ENCODE assay signal across 11 mouse cellular contexts in genomic region chr16:68614041-68614440, GRCm38 (mm10).
DNase-seq lines count a peak whose midpoint lies in the region; ATAC-seq lines count a peak whose summit lies in the region.
"Had no signal": no experiment of that assay in that cellular context is flagged by ENCODE, and none has a peak within 500 bp of the region (broad histone marks: within the 10 kb centered on the region; RNA-seq: fewer than 3 reads in every experiment).

No protein-coding gene starts in this region.

- peak; percentile 44 for DNase-seq in hindbrain, embryonic 11.5 days (ENCODE audit: low spot score)
- DNase-seq in neural tube, embryonic 11.5 days (ENCODE audit: low spot score), result no peak
- peak; percentile 63 for DNase-seq in embryo, embryonic 10.5 days (ENCODE audit: low spot score)
- DNase-seq: right cerebral cortex, postnatal 4 days; thymus, adult 2 months had no signal

- ATAC-seq in hindbrain, embryonic 11.5 days (ENCODE audit: low FRiP score), result no peak
- ATAC-seq in hindbrain, embryonic 16.5 days, result no peak
- ATAC-seq in neural tube, embryonic 11.5 days (ENCODE audit: insufficient read depth, low FRiP score, low TSS enrichment), result peak; percentile 35; the same call in 1 of the 2 replicates
- ATAC-seq in neural tube, embryonic 15.5 days (ENCODE audit: low FRiP score), result no peak
- ATAC-seq in megakaryocyte-erythroid progenitor cell, adult 5-6 weeks (replicated peaks; ENCODE audit: low FRiP score, low TSS enrichment, poor library complexity, severe bottlenecking), result no peak
- no peak for ATAC-seq in kidney, embryonic 15.5 days (replicated peaks; ENCODE audit: low FRiP score)

- H3K4me1 ChIP-seq in hindbrain, embryonic 11.5 days (replicated peaks; ENCODE audit: control insufficient read depth, insufficient read depth, low read length), result no peaks in the 10 kb centered on the region
- H3K4me1 ChIP-seq in hindbrain, embryonic 16.5 days (ENCODE audit: control insufficient read depth, insufficient read depth, low read depth, low read length), result no peaks in the 10 kb centered on the region
- H3K4me1 ChIP-seq in neural tube, embryonic 11.5 days (ENCODE audit: control insufficient read depth, insufficient read depth, low read length), result no peaks in the 10 kb centered on the region
- no peaks in the 10 kb centered on the region for H3K4me1 ChIP-seq in neural tube, embryonic 15.5 days
- H3K4me1 ChIP-seq in kidney, embryonic 15.5 days, result no peaks in the 10 kb centered on the region
- H3K4me1 ChIP-seq: hindbrain, embryonic 13.5 days had no signal

- no peaks in the 10 kb centered on the region for H3K9me3 ChIP-seq in hindbrain, embryonic 11.5 days (ENCODE audit: control insufficient read depth, low read length)
- no peaks in the 10 kb centered on the region for H3K9me3 ChIP-seq in hindbrain, embryonic 16.5 days (ENCODE audit: control insufficient read depth, low read length)
- no peaks in the 10 kb centered on the region for H3K9me3 ChIP-seq in neural tube, embryonic 11.5 days (ENCODE audit: control insufficient read depth, low read length)
- H3K9me3 ChIP-seq in neural tube, embryonic 15.5 days (replicated peaks), result no peaks in the 10 kb centered on the region
- H3K9me3 ChIP-seq in kidney, embryonic 15.5 days (replicated peaks), result no peaks in the 10 kb centered on the region
- H3K9me3 ChIP-seq: hindbrain, embryonic 13.5 days had no signal

- no peak overlapping the region for H3K4me2 ChIP-seq in hindbrain, embryonic 11.5 days (replicated peaks; ENCODE audit: low read depth, low read length)
- H3K4me2 ChIP-seq in hindbrain, embryonic 16.5 days (ENCODE audit: low read length), result no peak overlapping the region
- H3K4me2 ChIP-seq in neural tube, embryonic 11.5 days (ENCODE audit: low read depth), result no peak overlapping the region
- H3K4me2 ChIP-seq in neural tube, embryonic 15.5 days, result no peak overlapping the region
- no peak overlapping the region for H3K4me2 ChIP-seq in kidney, embryonic 15.5 days
- H3K4me2 ChIP-seq: hindbrain, embryonic 13.5 days had no signal

- H3K9ac ChIP-seq in hindbrain, embryonic 11.5 days (ENCODE audit: low read depth, low read length), result no peak overlapping the region
- no peak overlapping the region for H3K9ac ChIP-seq in hindbrain, embryonic 16.5 days (ENCODE audit: low read depth, low read length)
- no peak overlapping the region for H3K9ac ChIP-seq in neural tube, embryonic 11.5 days (ENCODE audit: low read length)
- no peak overlapping the region for H3K9ac ChIP-seq in neural tube, embryonic 15.5 days (replicated peaks)
- no peak overlapping the region for H3K9ac ChIP-seq in kidney, embryonic 15.5 days
- H3K9ac ChIP-seq: hindbrain, embryonic 13.5 days had no signal

- 76% methylated on average over 2 of the region's 2 CpGs for WGBS in hindbrain, embryonic 11.5 days
- 77% methylated on average over 2 of the region's 2 CpGs for WGBS in hindbrain, embryonic 16.5 days
- whole genome bisulfite sequencing in neural tube, embryonic 11.5 days, result 75% methylated on average over 2 of the region's 2 CpGs
- 81% methylated on average over 2 of the region's 2 CpGs for WGBS in neural tube, embryonic 15.5 days
- 79% methylated on average over 2 of the region's 2 CpGs for WGBS in kidney, embryonic 15.5 days

- H3K27me3 ChIP-seq in hindbrain, embryonic 11.5 days (ENCODE audit: control insufficient read depth, insufficient read depth, low read length), result no peaks in the 10 kb centered on the region
- H3K27me3 ChIP-seq in hindbrain, embryonic 16.5 days (replicated peaks; ENCODE audit: control insufficient read depth, insufficient read depth, low read length), result no peaks in the 10 kb centered on the region
- H3K27me3 ChIP-seq in neural tube, embryonic 11.5 days (ENCODE audit: control insufficient read depth, insufficient read depth, low read length), result no peaks in the 10 kb centered on the region
- H3K27me3 ChIP-seq in neural tube, embryonic 15.5 days (replicated peaks), result no peaks in the 10 kb centered on the region
- H3K27me3 ChIP-seq in kidney, embryonic 15.5 days, result no peaks in the 10 kb centered on the region
- H3K27me3 ChIP-seq: hindbrain, embryonic 13.5 days had no signal

- H3K4me3 ChIP-seq in hindbrain, embryonic 11.5 days (ENCODE audit: low read depth, low read length), result no peak overlapping the region
- H3K4me3 ChIP-seq in hindbrain, embryonic 16.5 days (ENCODE audit: low read length), result no peak overlapping the region
- H3K4me3 ChIP-seq in neural tube, embryonic 11.5 days (ENCODE audit: low read depth, low read length), result no peak overlapping the region
- H3K4me3 ChIP-seq in neural tube, embryonic 15.5 days (replicated peaks), result no peak overlapping the region
- no peak overlapping the region for H3K4me3 ChIP-seq in kidney, embryonic 15.5 days (replicated peaks)
- H3K4me3 ChIP-seq: erythroblast, embryonic 14.5 days; hindbrain, embryonic 13.5 days had no signal

- H3K36me3 ChIP-seq in hindbrain, embryonic 11.5 days (ENCODE audit: control insufficient read depth, insufficient read depth, low read length), result no peaks in the 10 kb centered on the region
- H3K36me3 ChIP-seq in hindbrain, embryonic 16.5 days (ENCODE audit: control insufficient read depth, insufficient read depth, low read length), result no peaks in the 10 kb centered on the region
- no peaks in the 10 kb centered on the region for H3K36me3 ChIP-seq in neural tube, embryonic 11.5 days (ENCODE audit: control insufficient read depth, insufficient read depth, low read length)
- H3K36me3 ChIP-seq in neural tube, embryonic 15.5 days, result no peaks in the 10 kb centered on the region
- no peaks in the 10 kb centered on the region for H3K36me3 ChIP-seq in kidney, embryonic 15.5 days
- H3K36me3 ChIP-seq: hindbrain, embryonic 13.5 days had no signal

- H3K27ac ChIP-seq in hindbrain, embryonic 11.5 days (ENCODE audit: low read depth, low read length), result no peak overlapping the region
- H3K27ac ChIP-seq in hindbrain, embryonic 16.5 days (ENCODE audit: low read depth, low read length), result no peak overlapping the region
- no peak overlapping the region for H3K27ac ChIP-seq in neural tube, embryonic 11.5 days (ENCODE audit: low read depth, low read length)
- H3K27ac ChIP-seq in neural tube, embryonic 15.5 days (replicated peaks), result no peak overlapping the region
- no peak overlapping the region for H3K27ac ChIP-seq in kidney, embryonic 15.5 days
- H3K27ac ChIP-seq: hindbrain, embryonic 13.5 days had no signal
